Mouse (Mus musculus) duodenum, adult 2 months (tissue): ENCODE data around the gene Ankrd23. TPM values are rescaled to one million over a fixed set of nuclear protein-coding genes. Genes with fewer than 3 reads are reported as not detected.

Source experiments
- polyA plus RNA-seq: library from polyadenylated mRNA; depleted of rRNA; stranded (reverse); fragments of >200 nt; gene quantifications from 2 replicates; pipeline ENCODE4 v1.2.3, GENCODE M21; 2012; ENCODE audit warnings: low replicate concordance; rRNA removed

Gene Ankrd23
- 5.7 and 7.3 TPM in 2 replicates for polyA plus RNA-seq

GRCm38 (mm10) chr1:36536783-36537182, at the start of gene Ankrd23:
TSS of gene Ankrd23 (minus strand) at chr1:36536883.

GRCm38 (mm10) chr1:36558031-36558993, 21.6 kb upstream of the Ankrd23 start, which contains the start of gene Sema4c:
TSS of gene Sema4c (minus strand) at chr1:36558349.

GRCm38 (mm10) chr1:36546888-36547471, 10.3 kb upstream of the Ankrd23 start, which contains the start of gene Ankrd39:
TSS of gene Ankrd39 (minus strand) at chr1:36547445.

GRCm38 (mm10) chr1:36539186-36539585, 2.5 kb upstream of the Ankrd23 start, which contains the start of gene Gm42417:
TSS of gene Gm42417 (minus strand) at chr1:36539429.

GRCm38 (mm10) chr1:36511289-36512021, 25.2 kb downstream of the Ankrd23 start, which contains the start of gene Cnnm3:
TSS of gene Cnnm3 (plus strand) at chr1:36511867.

Other genes with a start within 250 kb of the Ankrd23 start
- gene Arid5a, start 229.2 kb downstream of the Ankrd23 start, polyA plus RNA-seq = 5.6 and 7.7 TPM in 2 replicates
- 23.7 and 29.8 TPM in 2 replicates for gene Kansl3, start 167.7 kb downstream of the Ankrd23 start, polyA plus RNA-seq
- not detected in 2 replicates for gene Fer1l5, start 164.6 kb downstream of the Ankrd23 start, polyA plus RNA-seq
- gene Lman2l, start 91.6 kb downstream of the Ankrd23 start, polyA plus RNA-seq = 2.9 and 3.1 TPM in 2 replicates
- 40.9 and 84.2 TPM in 2 replicates for gene Cnnm4, start 65.3 kb downstream of the Ankrd23 start, polyA plus RNA-seq
- 13.4 and 14.5 TPM in 2 replicates for gene Cnnm3, start 25.0 kb downstream of the Ankrd23 start, polyA plus RNA-seq
- not detected in 2 replicates for gene Gm42417, start 2.5 kb upstream of the Ankrd23 start, polyA plus RNA-seq
- gene Ankrd39, start 10.6 kb upstream of the Ankrd23 start, polyA plus RNA-seq = 6.2 and 9.5 TPM in 2 replicates
- 4.7 and 6.1 TPM in 2 replicates for gene Sema4c, start 21.5 kb upstream of the Ankrd23 start, polyA plus RNA-seq
- gene Fam178b, start 146.3 kb upstream of the Ankrd23 start, polyA plus RNA-seq = 0.72 and 1.3 TPM in 2 replicates
- 982 and 1,089 TPM in 2 replicates for gene Cox5b, start 154.6 kb upstream of the Ankrd23 start, polyA plus RNA-seq
- gene 4933424G06Rik, start 173.3 kb upstream of the Ankrd23 start, polyA plus RNA-seq = not detected in 2 replicates
- 74.6 and 95.8 TPM in 2 replicates for gene Actr1b, start 177.5 kb upstream of the Ankrd23 start, polyA plus RNA-seq
- gene Zap70, start 224.9 kb upstream of the Ankrd23 start, polyA plus RNA-seq = 3.3 and 11.2 TPM in 2 replicates